Mouse (Mus musculus): ENCODE measurements at regions not wholly inside any gene's neighbourhood (a gene's known extent, or its start where the extent isn't known, plus 50 kb on each side); places are given as distances from the start of the nearest gene placed in this dataset.

DNA sequence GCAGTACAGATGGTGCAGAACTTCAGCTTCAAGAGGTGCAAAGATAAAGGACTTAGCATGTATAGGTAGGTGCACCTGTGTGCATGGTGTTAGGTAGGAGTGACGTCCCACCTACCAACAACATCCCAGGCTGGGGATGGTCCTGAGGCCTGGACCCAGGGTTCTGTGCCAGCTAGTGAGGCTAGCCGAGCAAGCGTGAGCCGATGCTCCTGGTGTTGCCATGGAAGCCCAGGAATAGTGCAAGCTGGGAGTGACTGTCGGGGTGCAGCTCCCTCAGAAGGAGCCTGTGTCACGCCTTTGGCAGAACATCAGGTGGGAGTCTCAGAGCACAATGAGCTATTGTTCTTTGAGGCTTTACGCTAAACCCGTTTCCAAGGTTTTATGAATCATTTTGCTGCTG is 209.9 kb downstream of the 3100002H09Rik start:
- Histone ChIP-seq H3K27ac (no peak overlapping the region), H3K4me1 (peaks cover 15% of the 10 kb centered on the region), H3K9me3 (replicated peaks) (no peaks in the 10 kb centered on the region), H3K4me3 (no peak overlapping the region), H3K36me3 (no peaks in the 10 kb centered on the region), H3K27me3 (ENCODE audit: low read depth, poor library complexity, severe bottlenecking) (peaks cover 60% of the 10 kb centered on the region)
- no peak for DNase-seq (ENCODE audit: low spot score)
- WGBS: 88% methylated on average over 8 of the region's 8 CpGs

DNA sequence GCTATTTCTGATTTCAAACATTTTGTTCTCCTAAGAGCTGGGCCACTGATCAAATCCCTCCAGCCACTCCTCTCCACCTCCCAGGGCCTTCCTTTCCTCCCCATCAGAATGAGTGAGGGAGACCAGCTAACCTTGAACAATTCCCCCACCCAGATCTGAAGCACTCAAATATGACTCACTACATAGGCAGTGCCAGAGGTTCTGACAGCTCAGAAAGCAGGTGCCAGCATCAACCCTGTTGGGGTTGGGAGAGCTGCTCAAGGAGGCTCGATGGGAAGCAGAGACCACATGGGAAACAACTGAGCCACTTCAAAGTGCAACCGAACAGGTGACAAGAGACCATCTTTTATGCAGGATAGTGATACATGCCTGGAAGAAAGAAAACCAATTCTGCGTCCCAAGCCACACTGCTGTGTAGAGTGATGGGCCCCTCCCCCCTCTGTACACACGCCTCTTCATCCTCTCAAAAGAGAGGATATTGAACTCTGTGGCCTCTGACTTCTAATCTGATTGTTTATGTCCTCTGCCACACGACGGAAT is 210.4 kb downstream of the 3100002H09Rik start:
- Histone ChIP-seq H3K9me3 (replicated peaks) (no peaks in the 10 kb centered on the region), H3K4me3 (no peak overlapping the region), H3K36me3 (no peaks in the 10 kb centered on the region), H3K27me3 (ENCODE audit: low read depth, poor library complexity, severe bottlenecking) (peaks cover 60% of the 10 kb centered on the region), H3K4me1 (peaks cover 20% of the 10 kb centered on the region), H3K27ac (no peak overlapping the region)
- DNase-seq (ENCODE audit: low spot score): no peak
- 78% methylated on average over 6 of the region's 6 CpGs for WGBS

DNA sequence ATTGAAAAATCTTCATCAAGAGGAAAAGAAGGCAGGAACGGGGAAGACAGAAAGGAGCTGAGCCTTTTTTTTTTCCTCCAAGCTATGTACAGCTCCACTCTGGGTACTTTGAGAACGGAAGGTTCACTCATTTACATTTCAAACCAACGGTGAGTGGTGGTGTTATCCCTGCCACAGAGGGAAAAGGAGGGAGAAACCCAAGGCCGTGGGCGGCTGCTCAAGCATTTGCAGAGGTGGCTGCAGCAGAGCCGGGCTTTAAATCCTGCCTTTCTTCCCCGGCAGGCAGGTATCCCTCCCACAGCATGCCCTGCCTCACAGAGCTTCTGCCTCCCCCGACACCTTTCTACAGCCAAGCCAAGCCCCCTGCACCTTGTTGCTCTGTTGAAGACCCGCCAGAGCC is 212.2 kb downstream of the 3100002H09Rik start:
- H3K27me3 ChIP-seq (ENCODE audit: low read depth, poor library complexity, severe bottlenecking): peaks cover 69% of the 10 kb centered on the region
- H3K36me3 ChIP-seq: no peaks in the 10 kb centered on the region
- DNase-seq (ENCODE audit: low spot score): no peak
- no peak overlapping the region for H3K27ac ChIP-seq
- H3K4me3 ChIP-seq: no peak overlapping the region
- 21% methylated on average over 9 of the region's 9 CpGs for whole genome bisulfite sequencing
- H3K4me1 ChIP-seq: peaks cover 34% of the 10 kb centered on the region
- H3K9me3 ChIP-seq (replicated peaks): no peaks in the 10 kb centered on the region

DNA sequence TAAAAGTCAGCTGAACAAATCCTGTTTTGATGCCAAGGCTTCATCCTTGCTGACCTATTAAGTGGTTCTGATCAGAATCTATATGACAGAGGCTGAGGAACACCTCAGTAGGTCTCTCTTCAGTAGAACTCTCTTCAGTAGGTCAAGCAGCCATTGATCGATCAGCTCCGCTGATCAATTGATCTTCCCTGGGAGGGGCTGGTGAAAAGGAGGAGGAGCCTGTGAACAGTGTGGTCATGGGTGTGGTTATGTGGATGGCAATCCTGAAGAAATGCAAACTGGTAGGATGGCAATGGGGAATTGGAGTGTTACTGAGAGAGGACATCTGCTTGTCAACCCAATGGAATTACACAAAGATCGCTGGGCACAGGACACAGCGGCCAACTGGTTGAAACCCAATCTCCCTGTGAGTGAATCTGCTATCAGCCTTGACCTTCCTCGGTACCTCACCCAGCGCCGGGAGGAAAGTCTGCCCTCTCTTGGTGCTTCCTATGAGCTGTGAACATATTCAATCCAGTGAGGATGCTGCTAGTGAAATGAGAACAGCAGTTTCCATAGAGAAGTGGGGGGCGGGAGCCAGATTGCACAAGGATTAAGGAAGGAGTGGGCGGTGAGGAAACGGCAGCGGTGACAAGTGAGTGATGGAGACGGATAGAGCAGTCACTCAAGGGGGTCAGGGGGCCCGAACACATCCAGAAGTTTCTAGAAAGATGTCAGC is 213.9 kb downstream of the 3100002H09Rik start:
- H3K27ac ChIP-seq: no peak overlapping the region
- 63% methylated on average over 13 of the region's 13 CpGs for WGBS
- peaks cover 29% of the 10 kb centered on the region for H3K4me1 ChIP-seq
- DNase-seq (ENCODE audit: low spot score): no peak
- no peak overlapping the region for H3K4me3 ChIP-seq
- no peaks in the 10 kb centered on the region for H3K36me3 ChIP-seq
- H3K9me3 ChIP-seq (replicated peaks): no peaks in the 10 kb centered on the region
- H3K27me3 ChIP-seq (ENCODE audit: low read depth, poor library complexity, severe bottlenecking): peaks cover 75% of the 10 kb centered on the region

DNA sequence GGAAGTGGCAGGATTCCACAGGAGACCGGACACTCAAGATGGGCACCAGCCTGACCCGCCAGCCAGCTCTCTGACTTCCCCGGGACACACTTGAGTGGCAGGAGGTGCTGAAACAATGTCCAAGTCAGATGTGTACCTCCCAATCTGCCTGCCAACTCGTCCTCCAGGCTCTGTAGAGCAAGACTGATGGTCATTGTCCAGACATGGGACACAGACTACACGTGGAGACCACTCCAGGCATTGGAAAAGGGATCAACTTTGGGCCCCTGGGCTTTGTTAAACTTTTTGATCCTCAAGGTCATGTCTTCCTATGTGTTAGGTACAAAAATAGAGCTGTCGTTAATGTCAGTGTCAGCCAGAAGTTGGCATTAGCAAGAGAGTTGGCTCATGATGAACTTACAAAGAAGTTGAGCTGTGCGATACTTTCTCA is 214.6 kb downstream of the 3100002H09Rik start:
- no peak for DNase-seq (ENCODE audit: low spot score)
- Histone ChIP-seq H3K27ac (no peak overlapping the region), H3K4me1 (peaks cover 24% of the 10 kb centered on the region), H3K4me3 (no peak overlapping the region), H3K36me3 (no peaks in the 10 kb centered on the region), H3K27me3 (ENCODE audit: low read depth, poor library complexity, severe bottlenecking) (peaks cover 67% of the 10 kb centered on the region), H3K9me3 (replicated peaks) (no peaks in the 10 kb centered on the region)
- 85% methylated on average over 7 of the region's 7 CpGs for WGBS

DNA sequence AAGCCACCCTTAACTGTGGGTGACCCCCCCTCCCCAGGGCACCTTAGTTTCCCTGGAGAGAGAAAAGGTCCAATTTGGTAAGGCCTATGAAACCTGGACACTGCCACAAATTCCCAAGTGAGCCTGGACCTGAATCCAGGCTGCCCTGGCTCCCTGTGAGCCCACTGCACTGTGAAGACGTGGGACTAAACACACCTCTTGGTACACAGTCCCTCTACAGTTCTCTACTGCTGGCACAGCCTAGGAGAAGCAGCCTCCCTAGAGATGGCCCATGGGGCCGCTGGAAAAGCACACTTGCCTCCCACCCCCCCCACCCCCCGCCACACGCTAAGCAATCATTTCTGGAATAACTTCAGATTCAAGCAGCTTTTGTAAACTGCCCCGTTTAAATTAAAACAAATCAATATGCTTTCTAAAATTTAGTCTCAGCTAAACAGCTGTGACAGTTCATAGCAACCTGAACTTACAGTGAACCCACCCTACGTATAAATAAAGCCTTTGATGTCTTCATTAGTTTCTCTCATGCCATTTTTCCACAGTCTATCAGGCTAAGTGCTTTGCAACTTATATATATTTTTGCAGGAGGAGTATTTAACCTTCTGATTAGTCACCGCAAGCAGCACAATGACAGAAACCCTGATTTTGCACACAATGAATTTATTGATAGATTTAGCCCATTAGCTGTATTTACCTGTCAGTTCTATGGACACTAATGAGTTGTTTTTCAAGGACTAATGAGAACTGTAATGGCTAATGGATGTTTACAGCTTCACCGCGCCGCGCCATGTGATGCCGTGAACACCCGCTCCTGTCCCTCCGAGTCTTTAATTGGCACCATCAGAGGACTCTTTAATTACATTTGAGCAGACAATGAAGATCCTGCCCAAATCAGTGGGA is 215.3 kb downstream of the 3100002H09Rik start:
- Histone ChIP-seq H3K27me3 (ENCODE audit: low read depth, poor library complexity, severe bottlenecking) (peaks cover 67% of the 10 kb centered on the region), H3K4me3 (no peak overlapping the region), H3K4me1 (peaks cover 24% of the 10 kb centered on the region), H3K9me3 (replicated peaks) (no peaks in the 10 kb centered on the region), H3K27ac (no peak overlapping the region), H3K36me3 (no peaks in the 10 kb centered on the region)
- DNase-seq (ENCODE audit: low spot score): no peak
- WGBS: 68% methylated on average over 14 of the region's 14 CpGs

DNA sequence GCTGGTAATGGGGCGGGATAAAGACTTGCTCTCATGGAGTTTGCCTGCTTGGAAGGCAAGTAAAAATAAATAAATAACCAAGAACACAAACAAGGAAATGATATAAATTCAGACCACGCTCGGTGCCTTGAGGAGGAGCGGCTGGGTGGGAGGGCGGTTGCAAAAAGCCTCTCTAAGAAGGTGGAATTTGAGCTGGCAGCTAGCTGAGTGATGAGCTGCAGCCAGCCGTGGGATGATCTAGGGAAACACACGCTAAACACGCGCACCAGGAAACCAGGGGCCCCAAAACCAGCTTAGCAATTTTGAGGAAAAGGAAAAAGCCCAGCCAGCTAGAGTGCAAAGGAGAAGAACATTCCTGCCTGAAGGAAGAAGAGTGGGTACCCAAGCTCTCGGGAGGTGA is 217.0 kb downstream of the 3100002H09Rik start:
- WGBS: 53% methylated on average over 10 of the region's 10 CpGs

DNA sequence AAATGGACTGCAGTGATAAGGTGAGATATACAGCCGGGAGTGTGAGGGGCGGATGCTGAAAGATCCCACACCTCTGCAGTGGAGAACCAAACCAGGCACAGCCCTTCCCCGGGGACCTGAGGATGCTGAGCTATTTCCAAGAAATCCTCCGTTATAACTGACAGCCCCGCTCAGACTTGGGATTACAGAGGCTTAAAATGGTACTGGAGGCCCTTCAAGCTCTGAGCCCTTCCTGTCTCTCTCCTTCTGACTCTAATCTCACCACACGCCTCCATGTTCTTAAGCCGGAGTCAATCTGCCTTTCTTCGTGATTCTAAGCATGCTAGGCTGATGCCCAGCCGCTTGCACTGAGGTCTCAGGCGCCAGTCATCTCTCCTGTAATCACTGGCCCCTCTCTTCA is 221.5 kb downstream of the 3100002H09Rik start:
- Histone ChIP-seq H3K4me1 (peaks cover 8% of the 10 kb centered on the region; the same call in 1 of the 2 replicates), H3K4me3 (no peak overlapping the region), H3K36me3 (no peaks in the 10 kb centered on the region), H3K27ac (no peak overlapping the region), H3K9me3 (replicated peaks) (no peaks in the 10 kb centered on the region), H3K27me3 (ENCODE audit: low read depth, poor library complexity, severe bottlenecking) (peaks cover 45% of the 10 kb centered on the region)
- DNase-seq (ENCODE audit: low spot score): no peak
- 83% methylated on average over 10 of the region's 10 CpGs for WGBS

More for the DNA sequence above, 217.0 kb downstream of the 3100002H09Rik start:
- Histone ChIP-seq H3K27me3 (ENCODE audit: low read depth, poor library complexity, severe bottlenecking) (peaks cover 65% of the 10 kb centered on the region), H3K36me3 (no peaks in the 10 kb centered on the region), H3K4me3 (no peak overlapping the region), H3K27ac (no peak overlapping the region), H3K9me3 (replicated peaks) (no peaks in the 10 kb centered on the region), H3K4me1 (peaks cover 24% of the 10 kb centered on the region)
- DNase-seq (ENCODE audit: low spot score): no peak

DNA sequence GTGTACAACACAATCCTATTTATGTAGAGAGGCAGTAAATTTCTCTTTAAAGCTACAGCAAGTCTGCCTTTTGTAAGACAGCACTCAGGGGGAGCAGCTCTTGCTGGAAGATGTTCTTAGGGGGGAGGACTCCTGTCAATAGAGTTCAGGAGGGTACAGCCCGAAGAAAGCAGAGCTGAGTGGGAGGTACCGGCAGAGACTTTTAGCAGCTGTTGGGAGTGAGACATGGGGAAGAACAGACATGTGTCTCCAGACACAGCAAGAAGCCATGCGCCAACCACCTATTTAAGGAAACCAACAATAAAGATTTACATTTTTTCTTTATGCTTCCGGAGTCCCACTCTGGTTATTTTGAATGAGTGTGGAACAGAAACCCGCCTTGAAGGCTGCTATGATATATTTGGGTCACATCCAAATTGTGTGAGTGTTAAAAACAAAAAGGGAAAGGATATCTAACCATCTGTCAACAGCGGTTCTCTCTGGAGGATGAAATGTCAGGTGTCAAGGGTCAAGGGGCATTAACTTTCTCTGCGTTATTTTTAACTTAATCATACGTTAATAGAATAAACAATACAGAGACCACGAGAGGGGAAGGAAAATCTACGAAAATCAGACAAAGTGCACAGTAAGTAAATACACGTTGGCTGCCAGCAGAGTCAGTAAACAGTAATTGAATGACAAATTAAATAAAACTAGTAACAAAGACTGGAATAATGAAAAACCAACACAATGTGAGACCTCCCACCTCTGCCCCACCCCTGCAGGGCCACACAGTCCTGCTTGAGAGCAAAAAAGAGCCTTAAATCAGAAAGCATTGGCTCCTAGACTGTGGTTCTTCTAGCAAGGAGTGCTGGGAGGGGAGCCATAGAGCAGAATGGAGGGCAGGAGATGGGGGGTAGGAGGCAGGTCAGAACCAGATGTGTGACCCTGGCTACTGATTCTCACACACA is 225.2 kb downstream of the 3100002H09Rik start:
- peaks cover 8% of the 10 kb centered on the region for H3K4me1 ChIP-seq
- H3K4me3 ChIP-seq: no peak overlapping the region
- H3K27me3 ChIP-seq (ENCODE audit: low read depth, poor library complexity, severe bottlenecking): peaks cover 32% of the 10 kb centered on the region
- H3K9me3 ChIP-seq (replicated peaks): no peaks in the 10 kb centered on the region
- H3K36me3 ChIP-seq: no peaks in the 10 kb centered on the region
- DNase-seq (ENCODE audit: low spot score): no peak
- WGBS: 71% methylated on average over 11 of the region's 11 CpGs
- H3K27ac ChIP-seq: no peak overlapping the region

DNA sequence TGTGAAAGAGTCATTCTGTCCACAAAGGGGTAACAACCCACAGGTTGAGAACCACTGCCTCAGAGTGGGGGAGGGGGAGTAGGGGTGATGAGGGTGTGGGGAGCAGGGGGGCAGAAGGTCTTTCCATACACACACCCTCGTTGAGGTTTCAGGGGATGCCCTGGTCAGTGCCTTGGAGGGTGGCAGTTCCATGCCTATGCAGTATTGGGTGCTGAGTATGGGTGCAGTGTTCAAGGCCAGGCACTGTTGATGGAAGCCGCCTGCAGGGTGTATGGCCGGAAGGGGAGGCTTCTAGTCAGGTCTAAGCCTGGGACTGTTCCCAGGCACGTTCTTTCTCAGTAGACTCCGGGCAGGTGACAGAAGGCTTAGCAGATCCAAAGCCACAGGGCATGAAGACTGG is 234.1 kb downstream of the 3100002H09Rik start:
- no peak overlapping the region for H3K27ac ChIP-seq
- peaks cover 5% of the 10 kb centered on the region for H3K4me1 ChIP-seq
- WGBS: 69% methylated on average over 5 of the region's 5 CpGs
- no peaks in the 10 kb centered on the region for H3K9me3 ChIP-seq (replicated peaks)
- no peaks in the 10 kb centered on the region for H3K36me3 ChIP-seq
- no peak overlapping the region for H3K4me3 ChIP-seq
- no peak for DNase-seq (ENCODE audit: low spot score)
- H3K27me3 ChIP-seq (ENCODE audit: low read depth, poor library complexity, severe bottlenecking): peaks cover 36% of the 10 kb centered on the region

DNA sequence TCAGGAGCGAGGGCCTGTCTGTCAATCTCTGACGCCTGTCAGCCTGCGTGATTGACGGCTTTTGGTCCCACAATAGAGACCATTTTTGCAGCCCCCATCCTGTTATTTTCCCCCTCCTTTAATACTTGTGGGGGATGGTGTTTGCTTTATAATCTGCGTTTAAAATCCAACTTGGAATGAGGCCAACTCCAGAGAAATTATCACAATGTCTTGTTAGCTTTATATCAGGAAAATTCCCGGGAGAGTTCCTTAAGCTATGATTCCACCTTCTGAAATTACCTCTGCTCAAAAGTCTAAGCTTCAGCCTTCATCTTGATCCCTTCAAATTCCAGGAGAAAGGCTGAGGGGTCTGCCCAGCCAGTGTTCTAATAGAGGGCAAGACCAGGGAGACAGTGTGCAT is 235.0 kb downstream of the 3100002H09Rik start:
- H3K9me3 ChIP-seq (replicated peaks): no peaks in the 10 kb centered on the region
- no peak overlapping the region for H3K4me3 ChIP-seq
- H3K27ac ChIP-seq: no peak overlapping the region
- H3K4me1 ChIP-seq: peaks cover 1% of the 10 kb centered on the region
- H3K27me3 ChIP-seq (ENCODE audit: low read depth, poor library complexity, severe bottlenecking): peaks cover 32% of the 10 kb centered on the region
- WGBS: 73% methylated on average over 6 of the region's 6 CpGs
- no peak for DNase-seq (ENCODE audit: low spot score)
- H3K36me3 ChIP-seq: no peaks in the 10 kb centered on the region

DNA sequence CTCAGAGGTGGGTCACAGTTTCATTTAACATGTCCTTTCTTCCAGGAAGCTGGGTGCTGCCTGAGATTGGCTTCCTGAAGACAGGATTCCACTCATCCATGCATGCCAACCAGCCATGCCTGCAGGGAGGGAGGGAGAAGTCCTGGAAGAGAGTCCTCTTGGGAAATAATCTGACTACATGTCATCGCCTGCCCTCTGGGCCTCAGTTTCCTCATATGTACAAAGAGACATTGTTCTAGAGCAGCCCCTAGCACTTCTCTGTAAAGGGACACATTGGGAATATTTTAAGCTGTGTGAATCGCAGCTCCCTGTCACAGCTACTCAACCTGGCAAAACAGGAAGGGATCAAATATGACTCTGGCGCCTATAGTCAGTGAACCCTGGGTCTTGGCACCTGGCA is 241.8 kb downstream of the 3100002H09Rik start:
- no peak for DNase-seq (ENCODE audit: low spot score)
- Histone ChIP-seq H3K4me3 (no peak overlapping the region), H3K27me3 (ENCODE audit: low read depth, poor library complexity, severe bottlenecking) (peaks cover 4% of the 10 kb centered on the region), H3K4me1 (no peaks in the 10 kb centered on the region), H3K27ac (no peak overlapping the region), H3K36me3 (no peaks in the 10 kb centered on the region), H3K9me3 (replicated peaks) (no peaks in the 10 kb centered on the region)
- WGBS: 87% methylated on average over 3 of the region's 3 CpGs
